Mouse (Mus musculus) midbrain, embryonic 12.5 days (tissue): ENCODE results near the gene Zfp983. TPM values are rescaled to one million over a fixed set of nuclear protein-coding genes. Genes with fewer than 3 reads are reported as not detected.
"Not testable (repeated sequence)": the region's sequence is repeated elsewhere in the genome, so short reads cannot be mapped to it uniquely, and the experiment has no call there.

Source experiments
- ATAC-seq: fragments of 200-750 bp; cut with Nextera tagmentation; 2 replicates; pipeline ENCODE4 v1.8.0; 2017; ENCODE audit warnings: low read depth, moderate TSS enrichment, moderate library complexity; ENCODE audit not compliant: low FRiP score
- H3K27ac ChIP-seq: fragments of 300-500 bp; sonication (generic); replicated peaks from 2 replicates; pipeline ENCODE4 v1.5.1; 2016; ENCODE audit warnings: mild to moderate bottlenecking
- H3K27me3 ChIP-seq: fragments of 300-500 bp; sonication (generic); 2 replicates; pipeline ENCODE4 v1.6.1; 2016; ENCODE audit warnings: mild to moderate bottlenecking
- H3K36me3 ChIP-seq: fragments of 300-500 bp; sonication (generic); 2 replicates; pipeline ENCODE4 v1.6.1; 2016
- H3K4me1 ChIP-seq: fragments of 300-500 bp; sonication (generic); 2 replicates; pipeline ENCODE4 v1.6.1; 2016
- H3K4me2 ChIP-seq: fragments of 300-500 bp; sonication (generic); replicated peaks from 2 replicates; pipeline ENCODE4 v1.6.1; 2016; ENCODE audit warnings: mild to moderate bottlenecking, moderate library complexity
- H3K4me3 ChIP-seq: fragments of 300-500 bp; sonication (generic); 2 replicates; pipeline ENCODE4 v1.5.1; 2016; ENCODE audit warnings: mild to moderate bottlenecking
- H3K9ac ChIP-seq: fragments of 300-500 bp; sonication (generic); replicated peaks from 2 replicates; pipeline ENCODE4 v1.6.1; 2016; ENCODE audit warnings: mild to moderate bottlenecking, moderate library complexity
- H3K9me3 ChIP-seq: fragments of 300-500 bp; sonication (generic); 2 replicates; pipeline ENCODE4 v1.6.1; 2016; ENCODE audit warnings: mild to moderate bottlenecking
- WGBS: fragments of 180-500 bp; shearing (Covaris S2); methylation state at CpG from one replicate; pipeline ENCODE4 v1.1.7; 2016; 5-methylcytosine and 5-hydroxymethylcytosine counted together
- polyA plus RNA-seq: library from polyadenylated mRNA; unstranded; fragments of >200 nt; fragmentation: Nextera tagmentation; extraction: Ambion mirVana; gene quantifications from 2 replicates; pipeline ENCODE4 v1.2.1, GENCODE M21; 2016

Gene Zfp983
- polyA plus RNA-seq: 9.2 and 10.7 TPM in 2 replicates

GRCm38 (mm10) chr17:21650364-21650907 is at the start of gene Zfp983:
Gene Zfp983 (plus strand): TSS chr17:21650624.
- Histone ChIP-seq H3K27ac (peak within 1 kb of the TSS; percentile 60), H3K4me2 (peak within 1 kb of the TSS; percentile 49), H3K4me3 (peak within 1 kb of the TSS; percentile 50)
- not testable (repeated sequence) for H3K4me1 ChIP-seq, H3K9ac ChIP-seq, H3K27me3 ChIP-seq, H3K36me3 ChIP-seq, H3K9me3 ChIP-seq
- peak; percentile 99 for ATAC-seq
- under 1% methylated on average over 17 of the region's 17 CpGs for WGBS

GRCm38 (mm10) chr17:21616356-21616755 is 34.1 kb upstream of the Zfp983 start:
- Histone ChIP-seq H3K4me1 (no peaks in the 10 kb centered on the region), H3K27ac (no peak overlapping the region), H3K9me3 (0 out of 2 replicates have a peak, but pooled peaks cover 4% of the 10 kb centered on the region), H3K4me2 (no peak overlapping the region), H3K36me3 (no peaks in the 10 kb centered on the region), H3K9ac (no peak overlapping the region), H3K27me3 (no peaks in the 10 kb centered on the region), H3K4me3 (no peak overlapping the region)
- ATAC-seq: no peak
- WGBS: 82% methylated on average over 3 of the region's 3 CpGs

DNA sequence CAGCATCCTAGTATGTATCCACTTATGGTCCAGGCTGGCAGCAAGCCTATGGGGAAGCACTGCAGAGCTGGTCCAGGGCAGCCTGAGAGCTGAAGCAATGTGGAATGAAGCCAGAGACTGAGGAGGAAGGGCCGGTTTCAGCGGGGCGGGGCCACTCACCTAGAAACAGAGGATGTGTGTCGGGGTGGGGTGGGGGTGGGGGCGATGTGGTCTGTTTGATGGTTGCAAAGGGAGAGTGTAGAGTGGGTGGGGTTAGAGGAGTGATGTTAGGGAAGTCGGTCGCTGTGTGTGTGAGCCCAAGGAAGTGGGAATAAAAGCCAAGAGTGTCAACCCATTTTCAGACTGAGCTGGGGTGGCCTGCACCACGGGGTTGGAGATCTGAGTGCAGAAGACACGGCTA is 33.1 kb upstream of the Zfp983 start:
- Histone ChIP-seq H3K4me3 (no peak overlapping the region), H3K4me2 (no peak overlapping the region), H3K9me3 (0 out of 2 replicates have a peak, but pooled peaks cover 4% of the 10 kb centered on the region), H3K9ac (no peak overlapping the region), H3K36me3 (no peaks in the 10 kb centered on the region), H3K27me3 (no peaks in the 10 kb centered on the region), H3K4me1 (no peaks in the 10 kb centered on the region), H3K27ac (no peak overlapping the region)
- WGBS: 14% methylated on average over 9 of the region's 9 CpGs
- ATAC-seq: no peak; the same call in 1 of the 2 replicates

- H3K4me1 ChIP-seq: no peaks in the 10 kb centered on the region
- no peak overlapping the region for H3K4me3 ChIP-seq
- WGBS: 0% methylated on average over 1 of the region's 3 CpGs
- H3K9ac ChIP-seq: no peak overlapping the region
- ATAC-seq: no peak
- no peaks in the 10 kb centered on the region for H3K9me3 ChIP-seq
- H3K27me3 ChIP-seq: no peaks in the 10 kb centered on the region
- H3K27ac ChIP-seq: no peak overlapping the region
- H3K36me3 ChIP-seq: no peaks in the 10 kb centered on the region
- H3K4me2 ChIP-seq: no peak overlapping the region
Observed at GRCm38 (mm10) chr17:21623647-21624046, 26.8 kb upstream of the Zfp983 start.

DNA sequence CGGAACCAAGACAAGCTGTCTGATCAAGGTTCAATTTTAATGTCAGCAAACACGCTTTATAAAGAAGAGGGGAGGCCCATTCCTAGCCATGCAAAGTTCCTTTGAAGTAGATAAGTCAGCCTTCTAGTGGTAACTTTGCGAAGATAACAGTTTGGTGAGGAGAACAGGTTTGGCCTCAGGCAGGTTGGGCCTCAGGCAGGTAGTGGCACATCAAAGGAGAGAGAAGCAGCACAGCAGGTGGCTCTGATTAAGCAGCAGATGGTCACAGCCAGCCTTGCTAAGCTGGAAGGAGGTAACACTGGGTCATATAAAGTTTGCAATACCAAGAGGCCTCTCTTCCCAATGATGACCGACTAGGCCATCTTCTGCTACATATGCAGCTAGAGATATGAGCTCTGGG is 14.7 kb upstream of the Zfp983 start:
- not testable (repeated sequence) for H3K9me3 ChIP-seq, ATAC-seq, H3K36me3 ChIP-seq, H3K27ac ChIP-seq, H3K4me1 ChIP-seq, H3K4me2 ChIP-seq, H3K27me3 ChIP-seq, H3K9ac ChIP-seq, H3K4me3 ChIP-seq
- 68% methylated on average over 4 of the region's 4 CpGs for WGBS

- no peak overlapping the region for H3K4me3 ChIP-seq
- ATAC-seq: no peak
- H3K9me3 ChIP-seq: no peaks in the 10 kb centered on the region
- no peak overlapping the region for H3K9ac ChIP-seq
- H3K27ac ChIP-seq: no peak overlapping the region
- H3K36me3 ChIP-seq: no peaks in the 10 kb centered on the region
- WGBS: 79% methylated on average over 3 of the region's 3 CpGs
- H3K4me2 ChIP-seq: no peak overlapping the region
- H3K27me3 ChIP-seq: no peaks in the 10 kb centered on the region
- H3K4me1 ChIP-seq: no peaks in the 10 kb centered on the region
Observed at GRCm38 (mm10) chr17:21648791-21649190, 1.6 kb upstream of the Zfp983 start.

DNA sequence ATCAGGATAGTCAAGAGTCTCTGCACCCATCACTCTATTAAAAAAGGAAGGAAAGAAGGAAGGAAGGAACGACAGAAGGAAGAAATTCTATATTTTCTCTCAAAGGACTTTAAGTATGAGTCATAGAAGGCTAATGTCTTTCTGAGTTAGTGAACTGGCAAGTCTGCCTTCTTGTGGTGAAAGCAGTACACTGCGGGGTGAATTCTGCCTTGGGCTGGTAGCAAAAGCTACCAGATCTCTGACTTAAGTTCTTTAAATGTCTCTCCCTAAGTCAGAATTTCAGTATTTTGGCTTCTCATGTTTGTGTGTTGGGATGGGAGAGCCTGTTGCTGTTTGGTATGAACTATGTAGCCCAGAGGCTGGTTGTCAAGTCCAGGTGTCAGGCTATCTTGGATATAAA is 488 bp upstream of the Zfp983 start:
- Histone ChIP-seq H3K27ac (peak overlapping the region; percentile 60), H3K9ac (no peak overlapping the region), H3K9me3 (no peaks in the 10 kb centered on the region), H3K27me3 (no peaks in the 10 kb centered on the region), H3K36me3 (no peaks in the 10 kb centered on the region), H3K4me2 (peak overlapping the region; percentile 49), H3K4me3 (peak overlapping the region; percentile 50), H3K4me1 (no peaks in the 10 kb centered on the region)
- 29% methylated on average over 2 of the region's 2 CpGs for WGBS
- ATAC-seq: peak; percentile 38

GRCm38 (mm10) chr17:21678826-21679225 is 28.4 kb downstream of the Zfp983 start:
- not testable (repeated sequence) for H3K9me3 ChIP-seq, H3K27ac ChIP-seq, H3K4me2 ChIP-seq, ATAC-seq, H3K9ac ChIP-seq, H3K4me1 ChIP-seq, H3K4me3 ChIP-seq, H3K27me3 ChIP-seq, H3K36me3 ChIP-seq
- 32% methylated on average over 1 of the region's 1 CpGs for WGBS

DNA sequence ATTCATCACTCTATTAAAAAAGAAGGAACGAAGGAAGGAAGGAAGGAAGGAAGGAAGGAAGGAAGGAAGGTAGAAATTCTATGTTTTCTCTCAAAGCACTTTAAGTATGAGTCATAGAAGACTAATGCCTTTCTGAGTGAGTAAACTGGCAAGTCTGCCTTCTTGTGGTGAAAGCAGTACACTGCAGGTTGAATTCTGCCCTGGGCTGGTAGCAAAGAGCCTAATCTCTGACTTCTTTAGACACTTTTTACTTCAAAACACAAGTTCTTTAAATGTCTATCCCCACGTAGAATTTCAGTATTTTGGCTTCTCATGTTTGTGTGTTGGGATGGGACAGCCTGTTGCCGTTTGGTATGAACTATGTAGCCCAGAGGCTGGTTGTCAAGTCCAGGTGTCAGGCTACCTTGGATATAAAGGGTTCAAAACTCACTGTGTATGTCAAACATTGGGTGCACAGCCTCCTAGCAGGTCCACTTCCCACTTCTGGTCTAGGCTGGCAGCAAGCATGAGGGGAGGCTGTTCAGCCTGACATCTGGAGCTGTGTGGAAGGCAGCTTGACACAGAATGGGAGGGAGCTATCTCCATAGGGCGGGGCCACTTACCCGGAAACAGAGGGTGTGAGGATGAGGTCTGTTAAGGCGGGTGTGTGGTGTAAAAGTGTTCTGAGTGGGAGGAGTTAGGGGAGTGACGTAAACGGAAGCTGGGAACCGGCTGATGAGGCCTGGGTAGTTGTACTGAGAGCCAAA is 29.0 kb downstream of the Zfp983 start:
- Histone ChIP-seq H3K36me3 (peaks cover 3% of the 10 kb centered on the region; the same call in 1 of the 2 replicates), H3K27ac (peak overlapping the region; percentile 65), H3K9ac (peak overlapping the region; percentile 43), H3K9me3 (no peaks in the 10 kb centered on the region), H3K4me2 (peak overlapping the region; percentile 55), H3K27me3 (no peaks in the 10 kb centered on the region), H3K4me3 (peak overlapping the region; percentile 52), H3K4me1 (peaks cover 6% of the 10 kb centered on the region; the same call in 1 of the 2 replicates)
- peak; percentile 100 for ATAC-seq
- 5% methylated on average over 9 of the region's 9 CpGs for WGBS

DNA sequence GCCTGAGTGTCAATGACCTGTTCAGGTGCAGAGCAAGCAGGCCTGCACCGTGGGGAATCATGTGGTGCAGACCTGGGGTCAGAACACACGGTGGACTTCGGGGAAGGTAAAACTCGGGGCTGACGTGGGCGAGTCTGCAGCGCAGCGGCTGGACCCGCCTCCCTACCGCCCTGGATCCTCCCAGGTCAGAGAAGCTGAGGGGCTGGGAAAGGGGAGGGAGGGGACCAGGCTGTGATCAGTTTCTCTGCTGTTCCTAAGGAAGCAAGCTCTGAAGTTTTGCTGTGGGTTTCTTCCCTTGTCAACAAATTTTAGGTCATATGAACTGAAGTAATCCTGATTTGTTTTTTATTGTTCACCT is 29.6 kb downstream of the Zfp983 start:
- H3K9me3 ChIP-seq, H3K4me1 ChIP-seq, H3K27ac ChIP-seq, H3K27me3 ChIP-seq, H3K36me3 ChIP-seq: not testable (repeated sequence)
- 0% methylated on average over 10 of the region's 10 CpGs for WGBS
- peak overlapping the region; percentile 55 for H3K4me2 ChIP-seq
- H3K4me3 ChIP-seq: peak overlapping the region; percentile 52
- peak overlapping the region; percentile 43 for H3K9ac ChIP-seq
- peak; percentile 89 for ATAC-seq

DNA sequence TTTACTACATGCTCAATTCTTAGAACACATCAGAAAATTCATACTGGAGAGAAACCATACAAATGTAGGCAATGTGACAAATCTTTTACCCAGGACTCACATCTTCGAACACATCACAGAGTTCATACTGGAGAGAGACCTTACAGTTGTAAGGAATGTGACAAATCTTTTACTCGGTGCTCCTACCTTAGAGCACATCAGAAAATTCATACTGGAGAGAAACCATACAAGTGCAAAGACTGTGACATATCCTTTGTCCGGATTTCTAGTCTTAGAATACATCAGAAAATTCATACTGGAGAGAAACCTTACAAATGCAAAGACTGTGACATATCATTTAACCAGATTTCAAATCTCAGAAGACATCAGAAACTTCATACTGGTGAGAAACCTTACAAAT is 41.1 kb downstream of the Zfp983 start, which contains the start of gene Gm10226:
Gene Gm10226 (plus strand): TSS at position 301 of the 400 bp plus-strand sequence.
- 93% methylated on average over 3 of the region's 3 CpGs for WGBS
- ATAC-seq: no peak
- no peak within 1 kb of the TSS for H3K9ac ChIP-seq

DNA sequence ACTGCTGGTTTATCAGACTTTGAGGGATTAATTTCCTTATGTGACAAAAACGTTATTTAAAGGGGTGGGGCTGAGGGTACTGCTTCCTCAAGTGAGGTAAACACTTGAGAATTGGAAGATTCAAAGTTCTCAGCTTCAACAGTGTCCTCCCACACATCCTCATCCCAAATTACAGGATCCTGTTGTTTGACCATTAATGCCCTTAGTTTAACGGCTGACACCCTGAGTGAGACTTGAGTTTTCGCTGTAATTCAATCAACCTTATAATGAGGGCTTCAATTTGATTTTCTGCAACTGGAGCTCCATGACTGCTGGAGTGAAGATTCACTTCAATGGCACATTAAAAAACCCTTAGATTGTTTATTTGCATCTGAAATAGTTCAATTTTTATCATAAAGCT is 42.9 kb downstream of the Zfp983 start:
- H3K9me3 ChIP-seq: no peaks in the 10 kb centered on the region
- ATAC-seq: no peak
- peaks cover 35% of the 10 kb centered on the region for H3K36me3 ChIP-seq
- H3K27me3 ChIP-seq: no peaks in the 10 kb centered on the region
- no peak overlapping the region for H3K27ac ChIP-seq
- 82% methylated on average over 3 of the region's 3 CpGs for WGBS
- no peak overlapping the region for H3K4me2 ChIP-seq
- H3K9ac ChIP-seq: no peak overlapping the region
- no peaks in the 10 kb centered on the region for H3K4me1 ChIP-seq
- no peak overlapping the region for H3K4me3 ChIP-seq

More for the DNA sequence above, 41.1 kb downstream of the Zfp983 start, which contains the start of gene Gm10226:
- H3K36me3 ChIP-seq: peaks cover 40% of the 10 kb centered on the region
- H3K4me3 ChIP-seq: no peak within 1 kb of the TSS
- H3K4me1 ChIP-seq: no peaks in the 10 kb centered on the region
- H3K27ac ChIP-seq: no peak within 1 kb of the TSS
- H3K27me3 ChIP-seq: no peaks in the 10 kb centered on the region
- H3K4me2 ChIP-seq: no peak within 1 kb of the TSS
- H3K9me3 ChIP-seq: no peaks in the 10 kb centered on the region
